Mouse (Mus musculus): Measurements from ENCODE around the gene Vmn1r193. TPM values are rescaled to one million over a fixed set of nuclear protein-coding genes. Genes with fewer than 3 reads are reported as not detected.
"Not testable (repeated sequence)": the region's sequence is repeated elsewhere in the genome, so short reads cannot be mapped to it uniquely, and the experiment has no call there.

The Vmn1r193 gene
- not detected in 2 replicates for polyA plus RNA-seq (2012; rRNA removed)

DNA sequence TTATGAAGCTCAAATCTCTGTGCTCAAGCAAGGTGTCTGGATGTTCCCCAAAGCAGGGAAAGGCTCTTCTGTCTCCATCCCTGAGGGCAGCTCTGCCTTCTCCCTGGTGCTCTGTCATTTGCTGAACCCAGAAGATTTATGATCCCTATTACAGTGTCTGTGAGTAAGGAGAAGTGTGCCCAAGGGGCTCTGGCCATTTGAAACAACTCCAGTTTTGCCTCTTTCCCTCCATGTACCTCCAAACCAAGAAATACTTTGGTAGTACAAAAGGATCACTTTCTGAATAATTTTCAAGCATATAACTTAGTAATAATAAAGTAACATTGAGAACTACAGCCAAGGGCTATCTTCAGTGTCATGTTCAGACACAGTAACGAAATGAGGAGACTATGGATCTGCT, at the start of gene Vmn1r193:
Gene Vmn1r193 (minus strand): TSS at position 101 of the 400 bp plus-strand sequence.
- not testable (repeated sequence) for DNase-seq (ENCODE audit: low read depth)

DNA sequence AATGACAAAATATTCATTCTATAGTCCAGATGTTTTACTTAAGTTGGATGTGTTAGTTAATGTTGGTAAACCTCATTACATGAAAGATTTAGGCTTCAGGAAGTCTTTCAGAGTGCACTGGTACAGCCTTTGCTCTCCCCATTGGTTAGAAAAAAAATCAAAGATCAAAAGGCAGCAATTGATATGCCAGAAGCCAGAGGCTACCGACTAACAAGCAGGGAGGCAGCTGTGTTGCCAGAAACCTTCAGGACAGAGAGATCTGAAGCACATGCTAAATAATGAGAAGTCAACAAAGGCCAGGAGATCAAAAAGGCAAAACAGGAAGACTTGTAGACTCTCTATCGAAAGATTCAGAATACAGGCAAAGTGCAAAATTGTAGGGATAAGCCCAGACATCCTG, 48.8 kb upstream of the Vmn1r193 start:
- DNase-seq (ENCODE audit: low read depth): peak; percentile 45

DNA sequence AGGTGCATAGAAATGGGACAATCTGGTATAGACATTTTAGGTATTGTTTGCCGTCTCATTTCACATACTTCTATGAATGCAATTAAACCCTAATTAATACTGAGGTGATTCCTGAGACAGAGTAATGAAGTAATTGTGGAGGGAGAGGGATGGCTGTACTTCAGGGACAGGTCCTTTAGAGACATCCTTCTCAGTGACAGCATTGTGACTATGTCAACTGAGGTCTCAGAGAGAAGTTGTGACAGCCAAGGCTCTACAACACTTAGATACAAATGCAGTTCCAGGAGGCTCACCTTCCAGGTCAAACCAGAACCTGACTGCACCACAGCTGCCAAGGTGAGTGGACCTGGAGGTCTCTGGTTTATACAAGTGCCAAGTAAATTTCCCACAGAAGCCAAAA, 47.3 kb upstream of the Vmn1r193 start, which contains the start of gene Vmn1r195:
Gene Vmn1r195 (plus strand): TSS at position 301 of the 400 bp plus-strand sequence.
- DNase-seq (ENCODE audit: low read depth): not testable (repeated sequence)

More for the DNA sequence above, 48.8 kb upstream of the Vmn1r193 start:
- TF ChIP-seq POLR2A (IDR thresholded peaks at IDR 0.05; ENCODE audit: borderline replicate concordance, extremely low read depth, insufficient read depth, insufficient read length, poor library complexity, severe bottlenecking) (no peak), CTCF (IDR thresholded peaks at IDR 0.05; ENCODE audit: borderline replicate concordance, extremely low read depth, insufficient read depth, insufficient read length) (no peak)

DNA sequence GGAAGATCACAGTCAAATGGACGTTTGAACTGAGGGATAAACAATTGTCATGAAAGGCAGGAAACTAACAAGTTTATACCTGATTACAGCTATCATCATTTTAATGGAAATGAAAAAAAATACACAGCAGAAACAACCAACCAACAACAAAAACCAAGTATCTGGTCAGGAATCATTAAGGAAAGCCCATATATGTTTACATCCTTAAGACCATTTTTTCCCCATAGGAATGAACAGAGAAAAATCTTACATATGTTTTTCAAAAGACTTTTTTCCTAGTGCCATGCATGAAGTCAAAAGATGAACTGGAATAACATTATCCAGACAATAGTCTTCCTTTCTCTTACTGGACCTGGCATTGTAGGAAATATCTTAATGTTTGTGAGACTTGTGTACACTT, 21.0 kb upstream of the Vmn1r193 start, which contains the start of gene Vmn1r194:
Gene Vmn1r194 (plus strand): TSS at position 301 of the 400 bp plus-strand sequence.
- no peak for DNase-seq (ENCODE audit: low read depth)
- TF ChIP-seq CTCF (IDR thresholded peaks at IDR 0.05; ENCODE audit: borderline replicate concordance, extremely low read depth, insufficient read depth, insufficient read length): no peak
- no peak for TF ChIP-seq POLR2A (IDR thresholded peaks at IDR 0.05; ENCODE audit: borderline replicate concordance, extremely low read depth, insufficient read depth, insufficient read length, poor library complexity, severe bottlenecking)

DNA sequence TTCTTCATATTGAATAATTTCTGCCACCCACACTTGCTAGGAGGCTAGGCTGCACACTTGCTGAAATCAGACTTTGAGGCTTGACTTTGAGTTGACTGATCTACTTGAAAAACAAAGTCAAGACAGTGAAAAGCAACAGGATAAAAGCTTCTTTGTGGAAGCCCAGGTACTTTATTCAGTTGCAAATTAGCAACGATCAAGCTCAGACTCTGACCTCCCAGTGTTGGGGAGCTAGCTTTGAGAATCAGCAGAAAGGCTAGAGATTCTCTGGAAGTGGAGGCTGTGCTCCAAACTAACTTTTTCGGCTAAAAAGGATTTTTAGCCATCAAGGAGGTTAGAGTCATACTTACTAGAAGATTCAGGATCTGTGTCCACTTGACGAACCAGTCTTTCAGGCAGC, 30.2 kb downstream of the Vmn1r193 start:
- not testable (repeated sequence) for DNase-seq (ENCODE audit: low read depth)

DNA sequence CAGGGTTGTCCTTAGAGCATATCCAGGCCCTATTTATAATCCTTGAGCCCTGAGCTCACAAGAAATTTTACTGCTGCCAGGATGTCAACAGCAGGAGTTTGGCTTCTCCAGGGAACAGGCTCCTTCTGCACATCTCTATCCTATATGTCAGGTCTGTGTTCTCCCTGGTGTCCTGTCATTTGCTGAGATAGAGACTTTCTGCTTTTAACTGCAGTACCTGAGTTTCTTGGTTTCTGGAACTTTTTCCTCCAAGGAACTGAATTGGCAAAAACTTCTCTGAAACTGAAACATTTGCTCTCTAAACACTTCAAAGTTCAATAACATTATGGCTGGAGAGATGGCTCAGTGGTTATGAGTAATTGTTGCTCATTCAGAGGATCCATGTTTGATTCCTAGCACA, 31.9 kb downstream of the Vmn1r193 start, which contains the start of gene Vmn1r192:
Gene Vmn1r192 (minus strand): TSS at position 101 of the 400 bp plus-strand sequence.
- no peak for TF ChIP-seq POLR2A (IDR thresholded peaks at IDR 0.05; ENCODE audit: borderline replicate concordance, extremely low read depth, insufficient read depth, insufficient read length, poor library complexity, severe bottlenecking)
- TF ChIP-seq CTCF (IDR thresholded peaks at IDR 0.05; ENCODE audit: borderline replicate concordance, extremely low read depth, insufficient read depth, insufficient read length): no peak
- no peak for DNase-seq (ENCODE audit: low read depth)

DNA sequence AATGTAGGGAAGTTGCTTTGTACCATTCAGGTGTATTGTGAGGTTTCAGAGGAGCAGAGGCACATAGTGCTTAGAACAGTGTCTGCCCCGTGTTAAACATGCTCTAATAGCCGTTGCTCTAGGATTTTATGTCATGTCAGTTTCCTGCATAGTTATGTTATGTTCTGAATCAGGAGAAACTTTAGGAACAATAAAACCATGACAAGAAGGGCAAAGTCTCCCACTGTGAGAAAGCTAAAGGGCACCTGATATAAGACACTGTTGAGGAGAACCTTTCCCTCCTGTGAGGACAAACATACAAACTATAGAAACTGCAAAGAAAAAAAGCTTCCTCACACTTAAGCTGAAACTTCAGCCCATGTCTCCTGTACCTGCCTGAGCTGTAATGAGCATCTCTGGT, 32.6 kb downstream of the Vmn1r193 start:
- TF ChIP-seq POLR2A (IDR thresholded peaks at IDR 0.05; ENCODE audit: borderline replicate concordance, extremely low read depth, insufficient read depth, insufficient read length, poor library complexity, severe bottlenecking): no peak
- TF ChIP-seq CTCF (IDR thresholded peaks at IDR 0.05; ENCODE audit: borderline replicate concordance, extremely low read depth, insufficient read depth, insufficient read length): no peak
- DNase-seq (ENCODE audit: low read depth): no peak

DNA sequence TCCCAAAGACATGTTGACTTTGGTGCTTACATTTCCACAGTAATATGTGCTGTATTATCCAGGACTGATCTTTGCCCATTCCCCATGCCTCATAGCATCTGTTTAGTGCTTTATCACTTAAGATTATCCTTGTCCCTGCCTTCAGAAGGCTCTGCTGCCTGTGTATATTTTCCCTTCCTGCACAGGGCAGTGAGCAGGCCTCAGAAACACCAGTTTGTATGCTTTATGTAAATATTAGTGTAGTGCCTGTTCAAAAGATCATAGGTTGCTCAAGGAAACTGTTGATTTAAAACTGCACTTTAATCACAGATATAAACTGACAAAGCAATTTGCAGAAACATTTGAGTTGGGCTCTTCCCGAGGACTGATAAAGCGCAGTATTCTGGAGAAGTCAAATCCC, 33.6 kb downstream of the Vmn1r193 start:
- DNase-seq (ENCODE audit: low read depth): no peak
- TF ChIP-seq CTCF (IDR thresholded peaks at IDR 0.05; ENCODE audit: borderline replicate concordance, extremely low read depth, insufficient read depth, insufficient read length): no peak
- TF ChIP-seq POLR2A (IDR thresholded peaks at IDR 0.05; ENCODE audit: borderline replicate concordance, extremely low read depth, insufficient read depth, insufficient read length, poor library complexity, severe bottlenecking): no peak

DNA sequence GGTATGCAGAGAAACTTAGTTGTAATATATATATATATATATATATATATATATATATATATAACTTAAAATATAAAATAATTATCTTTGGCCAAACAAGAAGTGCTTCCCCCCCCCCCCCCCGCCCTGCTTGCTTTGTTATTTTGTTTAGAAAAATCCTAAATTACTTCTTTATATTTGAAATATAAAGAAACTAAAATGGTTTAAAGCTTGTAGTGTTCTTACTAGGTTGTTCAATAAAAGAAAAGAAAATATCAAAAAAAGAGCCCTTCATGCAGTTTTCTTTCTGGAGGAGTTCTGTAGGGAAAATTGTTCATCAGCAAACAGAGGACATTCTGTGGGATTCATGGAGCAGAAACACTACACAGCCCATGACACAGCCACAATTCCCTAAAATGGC, 39.1 kb downstream of the Vmn1r193 start, which contains the start of gene Vmn1r191:
Gene Vmn1r191 (minus strand): TSS at position 101 of the 400 bp plus-strand sequence.
- DNase-seq (ENCODE audit: low read depth): no peak
- no peak for TF ChIP-seq POLR2A (IDR thresholded peaks at IDR 0.05; ENCODE audit: borderline replicate concordance, extremely low read depth, insufficient read depth, insufficient read length, poor library complexity, severe bottlenecking)
- no peak for TF ChIP-seq CTCF (IDR thresholded peaks at IDR 0.05; ENCODE audit: borderline replicate concordance, extremely low read depth, insufficient read depth, insufficient read length)

DNA sequence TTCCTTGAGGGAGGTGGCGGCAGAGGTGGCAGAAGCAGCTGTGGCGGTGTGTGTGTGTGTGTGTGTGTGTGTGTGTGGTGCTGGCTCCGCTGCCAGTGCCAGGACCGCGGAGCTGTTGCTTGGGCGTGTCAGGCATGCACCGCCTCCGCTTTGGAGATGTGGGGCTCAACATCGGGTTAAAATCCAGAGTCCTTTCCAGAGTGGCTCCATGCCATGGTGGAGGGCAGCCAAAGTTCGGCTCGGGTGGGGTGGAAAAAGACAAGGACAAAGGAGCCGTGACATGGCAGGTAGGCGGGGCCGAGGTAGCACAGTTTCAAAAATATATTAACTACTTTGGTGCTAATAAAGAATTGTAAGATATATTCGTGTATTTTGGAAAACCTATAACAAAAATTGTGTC, 54.5 kb downstream of the Vmn1r193 start:
- no peak for DNase-seq (ENCODE audit: low read depth)
- TF ChIP-seq CTCF (IDR thresholded peaks at IDR 0.05; ENCODE audit: borderline replicate concordance, extremely low read depth, insufficient read depth, insufficient read length) (no peak), POLR2A (IDR thresholded peaks at IDR 0.05; ENCODE audit: borderline replicate concordance, extremely low read depth, insufficient read depth, insufficient read length, poor library complexity, severe bottlenecking) (no peak)

Other genes with a start within 250 kb of the Vmn1r193 start
- gene Pom121l2, start 242.0 kb downstream of the Vmn1r193 start, polyA plus RNA-seq (2012; rRNA removed): 0.04 TPM in 1 of 2 replicates, not detected in the other
- 0.08 and 0.21 TPM in 2 replicates for gene Prss16, start 213.4 kb downstream of the Vmn1r193 start, polyA plus RNA-seq (2012; rRNA removed)
- 8.8 and 13.4 TPM in 2 replicates for gene Hist1h2ah, start 187.6 kb downstream of the Vmn1r193 start, polyA plus RNA-seq (2012; rRNA removed)
- gene Hist1h2bk, start 187.3 kb downstream of the Vmn1r193 start, polyA plus RNA-seq (2012; rRNA removed): 20.9 and 21.3 TPM in 2 replicates
- 20.0 and 40.1 TPM in 2 replicates for gene Hist1h4i, start 181.8 kb downstream of the Vmn1r193 start, polyA plus RNA-seq (2012; rRNA removed)
- gene Hist1h2ag, start 180.2 kb downstream of the Vmn1r193 start, polyA plus RNA-seq (2012; rRNA removed): 32.1 and 55.3 TPM in 2 replicates
- 20.2 and 23.7 TPM in 2 replicates for gene Hist1h2bj, start 179.9 kb downstream of the Vmn1r193 start, polyA plus RNA-seq (2012; rRNA removed)
- not detected in 2 replicates for gene Vmn1r188, start 138.7 kb downstream of the Vmn1r193 start, polyA plus RNA-seq (2012; rRNA removed)
- gene Vmn1r189, start 117.3 kb downstream of the Vmn1r193 start, polyA plus RNA-seq (2012; rRNA removed): not detected in 2 replicates
- gene Vmn1r191, start 39.2 kb downstream of the Vmn1r193 start, polyA plus RNA-seq (2012; rRNA removed): not detected in 2 replicates
- not detected in 2 replicates for gene Vmn1r192, start 32.0 kb downstream of the Vmn1r193 start, polyA plus RNA-seq (2012; rRNA removed)
- gene Vmn1r194, start 21.1 kb upstream of the Vmn1r193 start, polyA plus RNA-seq (2012; rRNA removed): not detected in 2 replicates
- not detected in 2 replicates for gene Vmn1r195, start 47.4 kb upstream of the Vmn1r193 start, polyA plus RNA-seq (2012; rRNA removed)
- gene Vmn1r196, start 66.8 kb upstream of the Vmn1r193 start, polyA plus RNA-seq (2012; rRNA removed): not detected in 2 replicates
- not detected in 2 replicates for gene Vmn1r197, start 101.4 kb upstream of the Vmn1r193 start, polyA plus RNA-seq (2012; rRNA removed)
- gene Vmn1r198, start 127.2 kb upstream of the Vmn1r193 start, polyA plus RNA-seq (2012; rRNA removed): not detected in 2 replicates
- not detected in 2 replicates for gene Vmn1r199, start 156.7 kb upstream of the Vmn1r193 start, polyA plus RNA-seq (2012; rRNA removed)
- gene Vmn1r200, start 167.2 kb upstream of the Vmn1r193 start, polyA plus RNA-seq (2012; rRNA removed): not detected in 2 replicates
- not detected in 2 replicates for gene Vmn1r201, start 248.8 kb upstream of the Vmn1r193 start, polyA plus RNA-seq (2012; rRNA removed)